Mouse (Mus musculus): ENCODE data around the gene Gm9944.

DNA sequence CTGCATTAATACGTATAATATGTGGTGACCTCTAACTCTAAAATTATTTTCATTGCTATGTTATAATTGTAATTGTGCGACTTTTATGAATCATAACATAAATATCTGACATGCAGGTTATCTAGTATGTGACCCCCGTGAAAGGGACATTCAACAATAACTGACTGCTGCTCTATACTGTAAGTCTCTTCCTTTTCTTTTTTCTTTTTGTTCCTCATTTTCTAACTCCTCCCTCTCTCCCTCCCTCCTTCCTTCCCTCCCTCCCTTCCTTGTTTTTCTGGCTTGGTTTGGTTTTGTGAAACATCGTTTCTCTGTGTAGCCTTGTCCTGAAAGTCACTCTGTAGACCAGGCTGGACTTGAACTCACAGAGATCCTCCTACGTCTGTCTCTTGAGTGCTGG, 28.5 kb downstream of the Gm9944 start:
- no peak for TF ChIP-seq MAFK (IDR thresholded peaks at IDR 0.05; ENCODE audit: borderline replicate concordance, low read depth, low read length)
- no peak for TF ChIP-seq GATA1 (IDR thresholded peaks at IDR 0.05; ENCODE audit: low read depth, low read length)

Measured in MEL (cell line).